Mouse (Mus musculus) heart, embryonic 14.5 days (tissue): ENCODE data around the gene Swi5. TPM values are rescaled to one million over a fixed set of nuclear protein-coding genes. Genes with fewer than 3 reads are reported as not detected.
"Not testable (repeated sequence)": the region's sequence is repeated elsewhere in the genome, so short reads cannot be mapped to it uniquely, and the experiment has no call there.

ENCODE experiments used
- ATAC-seq: fragments of 200-750 bp; cut with Nextera tagmentation; 2 replicates; pipeline ENCODE4 v1.8.0; 2017; ENCODE audit warnings: low read depth, moderate TSS enrichment; ENCODE audit not compliant: insufficient number of reproducible peaks, insufficient read depth, low FRiP score
- H3K27ac ChIP-seq, 2 experiments: fragments of 200-500 bp in 1 of 2; fragments of 300-500 bp in 1 of 2; sonication (generic) in 1 of 2; replicated peaks in 1 of 2; 2 replicates each; pipeline ENCODE4 v1.5.1; 2012 to 2014; ENCODE audit warnings: low read depth in 2 of 2, low read length in 2 of 2, control low read depth in 1 of 2, mild to moderate bottlenecking in 1 of 2, mixed read lengths in 1 of 2; ENCODE audit not compliant: control insufficient read depth in 1 of 2, insufficient read depth in 1 of 2
- H3K27me3 ChIP-seq: fragments of 300-500 bp; sonication (generic); 2 replicates; pipeline ENCODE4 v1.6.1; 2014; ENCODE audit warnings: mild to moderate bottlenecking, low read length, control low read depth; ENCODE audit not compliant: control insufficient read depth, insufficient read depth
- H3K36me3 ChIP-seq: fragments of 300-500 bp; sonication (generic); 2 replicates; pipeline ENCODE4 v1.6.1; 2014; ENCODE audit warnings: mild to moderate bottlenecking, control low read depth, low read length, mixed read lengths; ENCODE audit not compliant: control insufficient read depth, insufficient read depth
- H3K4me1 ChIP-seq, 2 experiments: fragments of 200-500 bp in 1 of 2; fragments of 300-500 bp in 1 of 2; sonication (generic) in 1 of 2; 2 replicates each; pipeline ENCODE4 v1.6.1; 2012 to 2014; ENCODE audit warnings: low read length in 2 of 2, control low read depth in 1 of 2, mixed read lengths in 1 of 2; ENCODE audit not compliant: control insufficient read depth in 2 of 2, insufficient read depth in 2 of 2
- H3K4me2 ChIP-seq: fragments of 300-500 bp; sonication (generic); 2 replicates; pipeline ENCODE4 v1.6.1; 2014; ENCODE audit warnings: mild to moderate bottlenecking, low read length
- H3K4me3 ChIP-seq, 2 experiments: fragments of 200-500 bp in 1 of 2; fragments of 300-500 bp in 1 of 2; sonication (generic) in 1 of 2; 2 replicates each; pipeline ENCODE4 v1.5.1; 2012 to 2014; ENCODE audit warnings: low read length in 2 of 2, mild to moderate bottlenecking in 2 of 2, control low read depth in 1 of 2, low read depth in 1 of 2, moderate library complexity in 1 of 2; ENCODE audit not compliant: control insufficient read depth in 1 of 2, insufficient read depth in 1 of 2
- H3K9ac ChIP-seq: fragments of 300-500 bp; sonication (generic); 2 replicates; pipeline ENCODE4 v1.6.1; 2014; ENCODE audit warnings: mild to moderate bottlenecking, low read length
- H3K9me3 ChIP-seq: fragments of 300-500 bp; sonication (generic); 2 replicates; pipeline ENCODE4 v1.6.1; 2016; ENCODE audit warnings: low read length, control low read depth; ENCODE audit not compliant: control insufficient read depth
- WGBS: fragments of 180-500 bp; shearing (Covaris S2); extraction: QIAGEN DNeasy Blood & Tissue Kit; methylation state at CpG from one replicate; pipeline ENCODE4 v1.1.7; 2014; 5-methylcytosine and 5-hydroxymethylcytosine counted together
- polyA plus RNA-seq: library from polyadenylated mRNA; unstranded; fragments of >200 nt; fragmentation: Nextera tagmentation; extraction: Ambion mirVana; gene quantifications from 2 replicates; pipeline ENCODE4 v1.2.1, GENCODE M21; 2014

Gene Swi5
- polyA plus RNA-seq, 1 experiment from 2014 or later, result 129 TPM

GRCm38 (mm10) chr2:32304145-32304832 is 16.4 kb upstream of the Swi5 start:
- no peaks in the 10 kb centered on the region for H3K4me1 ChIP-seq
- no peaks in the 10 kb centered on the region for H3K9me3 ChIP-seq
- no peak overlapping the region for H3K27ac ChIP-seq
- H3K4me2 ChIP-seq, result no peak overlapping the region
- no peak overlapping the region for H3K4me3 ChIP-seq
- H3K36me3 ChIP-seq, result peaks cover 98% of the 10 kb centered on the region
- no peaks in the 10 kb centered on the region for H3K27me3 ChIP-seq
- WGBS, result 59% methylated on average over 8 of the region's 8 CpGs
- no peak overlapping the region for H3K9ac ChIP-seq
- ATAC-seq, result no peak

GRCm38 (mm10) chr2:32302952-32303351 is 15.1 kb upstream of the Swi5 start:
- Histone ChIP-seq H3K9ac (no peak overlapping the region), H3K4me1 (no peaks in the 10 kb centered on the region), H3K36me3 (peaks cover 99% of the 10 kb centered on the region), H3K27me3 (no peaks in the 10 kb centered on the region), H3K4me3 (no peak overlapping the region), H3K4me2 (no peak overlapping the region), H3K9me3 (no peaks in the 10 kb centered on the region), H3K27ac (no peak overlapping the region)
- 91% methylated on average over 10 of the region's 10 CpGs for WGBS
- ATAC-seq, result no peak

DNA sequence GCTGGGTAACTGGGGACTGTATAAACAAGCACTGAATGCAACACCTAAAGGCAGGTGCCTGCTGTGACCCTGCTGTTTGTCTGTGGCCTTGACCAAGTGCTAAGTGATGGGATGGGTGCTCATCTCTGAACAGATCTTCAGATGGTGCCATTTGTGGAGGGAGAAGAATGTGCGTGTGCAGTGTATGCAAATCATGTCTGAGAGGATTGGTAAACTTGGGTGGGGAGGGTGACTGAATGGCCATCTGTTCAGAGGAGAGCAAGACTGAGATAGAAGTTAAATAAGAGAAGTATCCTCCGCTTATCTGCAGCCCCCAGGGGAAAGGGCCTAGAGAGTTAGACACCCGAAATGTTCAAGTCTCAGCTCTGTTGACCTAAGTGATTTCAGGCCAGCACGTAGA is 11.6 kb upstream of the Swi5 start:
- Histone ChIP-seq H3K9ac (no peak overlapping the region), H3K4me2 (no peak overlapping the region), H3K27me3 (no peaks in the 10 kb centered on the region), H3K27ac (no peak overlapping the region), H3K9me3 (no peaks in the 10 kb centered on the region), H3K4me1 (peaks cover 0 to 3% of the 10 kb centered on the region in 2 experiments; a peak in 2 of 4 replicates), H3K4me3 (no peak overlapping the region), H3K36me3 (peaks cover 89% of the 10 kb centered on the region)
- ATAC-seq, result no peak
- WGBS, result 87% methylated on average over 4 of the region's 4 CpGs

GRCm38 (mm10) chr2:32295842-32296241 is 8.0 kb upstream of the Swi5 start:
- WGBS, result 82% methylated on average over 2 of the region's 2 CpGs

DNA sequence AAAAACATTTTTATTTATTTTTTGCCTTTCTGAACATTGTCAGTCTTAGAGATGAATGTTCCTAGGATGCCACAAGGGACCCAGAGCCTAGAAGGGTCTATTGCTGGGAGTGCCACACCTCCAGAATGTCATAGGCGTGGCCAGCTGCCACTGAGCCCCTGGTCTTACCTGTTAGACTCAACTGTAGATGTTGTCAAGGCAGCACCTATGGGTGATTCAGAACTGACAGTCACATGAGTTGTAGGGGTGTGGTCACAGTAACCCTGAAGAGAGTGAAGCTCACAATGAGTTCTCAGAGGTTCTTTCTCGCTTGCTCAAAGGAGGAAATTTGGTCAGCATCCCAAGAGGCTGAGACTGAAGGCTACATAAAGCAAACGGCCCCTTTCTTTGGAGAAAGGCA is 7.4 kb upstream of the Swi5 start:
- Histone ChIP-seq H3K9me3 (no peaks in the 10 kb centered on the region), H3K9ac (no peak overlapping the region), H3K27ac (no peak overlapping the region), H3K36me3 (peaks cover 75% of the 10 kb centered on the region), H3K4me3 (no peak overlapping the region), H3K4me1 (peaks cover 3 to 15% of the 10 kb centered on the region in 2 experiments; a peak in 3 of 4 replicates), H3K4me2 (no peak overlapping the region), H3K27me3 (no peaks in the 10 kb centered on the region)
- ATAC-seq, result no peak
- 88% methylated on average over 3 of the region's 3 CpGs for WGBS

More at GRCm38 (mm10) chr2:32295842-32296241, 8.0 kb upstream of the Swi5 start:
- H3K4me3 ChIP-seq, H3K4me2 ChIP-seq, H3K27ac ChIP-seq, H3K27me3 ChIP-seq, ATAC-seq, H3K9ac ChIP-seq, H3K9me3 ChIP-seq: not testable (repeated sequence)
- peaks cover 80% of the 10 kb centered on the region for H3K36me3 ChIP-seq
- peaks cover 3 to 15% of the 10 kb centered on the region in 2 experiments; a peak in 3 of 4 replicates for H3K4me1 ChIP-seq

- H3K4me1 ChIP-seq, result peaks cover 3 to 18% of the 10 kb centered on the region in 2 experiments; a peak in 3 of 4 replicates
- H3K27me3 ChIP-seq, result no peaks in the 10 kb centered on the region
- H3K4me3 ChIP-seq, result no peak overlapping the region
- H3K9ac ChIP-seq, result peak overlapping the region; percentile 34; the same call in 1 of the 2 replicates
- H3K36me3 ChIP-seq, result peaks cover 66% of the 10 kb centered on the region
- ATAC-seq, result no peak
- H3K4me2 ChIP-seq, result no peak overlapping the region
- H3K27ac ChIP-seq, result peak overlapping the region in 1 of 2 experiments; percentile 28; a peak in 1 of 4 replicates
- no peaks in the 10 kb centered on the region for H3K9me3 ChIP-seq
- WGBS, result 60% methylated on average over 8 of the region's 8 CpGs
Measured at GRCm38 (mm10) chr2:32294348-32294747, 6.5 kb upstream of the Swi5 start.

GRCm38 (mm10) chr2:32289578-32289977 is 1.7 kb upstream of the Swi5 start:
- peaks cover 42% of the 10 kb centered on the region for H3K36me3 ChIP-seq
- H3K9me3 ChIP-seq, result no peaks in the 10 kb centered on the region
- H3K4me3 ChIP-seq, result no peak overlapping the region
- H3K4me1 ChIP-seq, result peaks cover 6 to 30% of the 10 kb centered on the region in 2 experiments
- no peaks in the 10 kb centered on the region for H3K27me3 ChIP-seq
- H3K4me2 ChIP-seq, result peak overlapping the region; percentile 85
- H3K27ac ChIP-seq, result no peak overlapping the region
- no peak for ATAC-seq
- H3K9ac ChIP-seq, result no peak overlapping the region; the same call in 1 of the 2 replicates
